Mouse (Mus musculus): Measurements from ENCODE around the gene Ppp1r15a.

GRCm38 (mm10) chr7:45520605-45521004 is 5.5 kb downstream of the Ppp1r15a start:
- no peak for TF ChIP-seq POLR2A (IDR thresholded peaks at IDR 0.05; ENCODE audit: insufficient read depth, low read depth, low read length)
- TF ChIP-seq EP300 (IDR thresholded peaks at IDR 0.05; ENCODE audit: insufficient read depth, low read depth, low read length), result no peak
